Mouse (Mus musculus) granulocyte monocyte progenitor cell, adult 5-6 weeks (primary cell): Measurements from ENCODE around the gene Ssrp1. TPM values are rescaled to one million over a fixed set of nuclear protein-coding genes. Genes with fewer than 3 reads are reported as not detected.
A peak's percentile ranks its signal among the peaks of the same experiment; 100 is the strongest.

Source experiments
- ATAC-seq: replicated peaks from 2 replicates; pipeline ENCODE4 v1.8.0; 2016; ENCODE audit warnings: mild to moderate bottlenecking, moderate TSS enrichment, inconsistent platforms; ENCODE audit not compliant: poor library complexity, severe bottlenecking
- total RNA-seq, 2 experiments: library from RNA; stranded (forward) in 1 of 2; stranded (reverse) in 1 of 2; fragments of 200-712, 200-1000 nt in 1 of 2; fragments of >200 nt in 1 of 2; fragmentation: Nextera tagmentation in 1 of 2; gene quantifications; 2 replicates each; pipeline ENCODE4 v1.2.3; 2014 to 2017

Ssrp1 gene
- total RNA-seq, 2 experiments from 2014 or later, result 229 to 456 TPM

- ATAC-seq, result no peak
Observed at GRCm38 (mm10) chr2:85070086-85070485, 33.1 kb downstream of the Ssrp1 start.

- ATAC-seq, result no peak
Observed at GRCm38 (mm10) chr2:85071921-85072320, 34.9 kb downstream of the Ssrp1 start.

GRCm38 (mm10) chr2:85073751-85074150, 36.7 kb downstream of the Ssrp1 start:
- ATAC-seq, result no peak

- peak; percentile 37; the same call in 1 of the 2 replicates for ATAC-seq
Observed at GRCm38 (mm10) chr2:85088716-85089646, 51.9 kb downstream of the Ssrp1 start.

GRCm38 (mm10) chr2:85091325-85091724, 54.3 kb downstream of the Ssrp1 start:
- no peak for ATAC-seq

- no peak for ATAC-seq
Observed at GRCm38 (mm10) chr2:85093376-85093775, 56.3 kb downstream of the Ssrp1 start.

- no peak for ATAC-seq
Observed at GRCm38 (mm10) chr2:85095906-85096305, 58.9 kb downstream of the Ssrp1 start.

Other genes starting within 250 kb of the Ssrp1 start
- gene Ube2l6, start 238.4 kb upstream of the Ssrp1 start, total RNA-seq (2014; fragmentation: Nextera tagmentation), result 5.6 and 6.3 TPM in 2 replicates
- gene Ube2l6, start 238.4 kb upstream of the Ssrp1 start, total RNA-seq (2017), result 4.0 and 7.1 TPM in 2 replicates
- gene Smtnl1, start 214.6 kb upstream of the Ssrp1 start, total RNA-seq (2014; fragmentation: Nextera tagmentation), result not detected in 2 replicates
- not detected in 2 replicates for gene Smtnl1, start 214.6 kb upstream of the Ssrp1 start, total RNA-seq (2017)
- 52.3 and 76.6 TPM in 2 replicates for gene Timm10, start 210.2 kb upstream of the Ssrp1 start, total RNA-seq (2014; fragmentation: Nextera tagmentation)
- 32.2 and 34.6 TPM in 2 replicates for gene Timm10, start 210.2 kb upstream of the Ssrp1 start, total RNA-seq (2017)
- gene Slc43a1, start 198.4 kb upstream of the Ssrp1 start, total RNA-seq (2014; fragmentation: Nextera tagmentation), result 14.6 and 23.4 TPM in 2 replicates
- gene Slc43a1, start 198.4 kb upstream of the Ssrp1 start, total RNA-seq (2017), result 11.5 and 11.8 TPM in 2 replicates
- not detected in 2 replicates for gene Rtn4rl2, start 150.5 kb upstream of the Ssrp1 start, total RNA-seq (2014; fragmentation: Nextera tagmentation)
- not detected in 2 replicates for gene Rtn4rl2, start 150.5 kb upstream of the Ssrp1 start, total RNA-seq (2017)
- gene Slc43a3, start 100.7 kb upstream of the Ssrp1 start, total RNA-seq (2014; fragmentation: Nextera tagmentation), result 123 and 129 TPM in 2 replicates
- gene Slc43a3, start 100.7 kb upstream of the Ssrp1 start, total RNA-seq (2017), result 96.1 and 109 TPM in 2 replicates
- gene Prg2, start 56.8 kb upstream of the Ssrp1 start, total RNA-seq (2014; fragmentation: Nextera tagmentation), result not detected in 2 replicates
- 73.5 and 97.1 TPM in 2 replicates for gene Prg2, start 56.8 kb upstream of the Ssrp1 start, total RNA-seq (2017)
- 7.6 and 17.0 TPM in 2 replicates for gene Prg3, start 49.0 kb upstream of the Ssrp1 start, total RNA-seq (2014; fragmentation: Nextera tagmentation)
- 10.5 and 16.0 TPM in 2 replicates for gene Prg3, start 49.0 kb upstream of the Ssrp1 start, total RNA-seq (2017)
- 0.68 and 0.92 TPM in 2 replicates for gene P2rx3, start 228 bp downstream of the Ssrp1 start, total RNA-seq (2014; fragmentation: Nextera tagmentation)
- 0.10 and 0.52 TPM in 2 replicates for gene P2rx3, start 228 bp downstream of the Ssrp1 start, total RNA-seq (2017)
- 0.47 and 1.4 TPM in 2 replicates for gene Tnks1bp1, start 10.8 kb downstream of the Ssrp1 start, total RNA-seq (2014; fragmentation: Nextera tagmentation)
- gene Tnks1bp1, start 10.8 kb downstream of the Ssrp1 start, total RNA-seq (2017), result 2.2 and 4.9 TPM in 2 replicates
- gene Aplnr, start 99.0 kb downstream of the Ssrp1 start, total RNA-seq (2014; fragmentation: Nextera tagmentation), result 0.41 TPM in 1 of 2 replicates, not detected in the other
- gene Aplnr, start 99.0 kb downstream of the Ssrp1 start, total RNA-seq (2017), result not detected in 2 replicates
- not detected in 2 replicates for gene Lrrc55, start 160.0 kb downstream of the Ssrp1 start, total RNA-seq (2014; fragmentation: Nextera tagmentation)
- gene Lrrc55, start 160.0 kb downstream of the Ssrp1 start, total RNA-seq (2017), result not detected in 2 replicates